Mouse (Mus musculus): ENCODE measurements around the gene Rfx8.

DNA sequence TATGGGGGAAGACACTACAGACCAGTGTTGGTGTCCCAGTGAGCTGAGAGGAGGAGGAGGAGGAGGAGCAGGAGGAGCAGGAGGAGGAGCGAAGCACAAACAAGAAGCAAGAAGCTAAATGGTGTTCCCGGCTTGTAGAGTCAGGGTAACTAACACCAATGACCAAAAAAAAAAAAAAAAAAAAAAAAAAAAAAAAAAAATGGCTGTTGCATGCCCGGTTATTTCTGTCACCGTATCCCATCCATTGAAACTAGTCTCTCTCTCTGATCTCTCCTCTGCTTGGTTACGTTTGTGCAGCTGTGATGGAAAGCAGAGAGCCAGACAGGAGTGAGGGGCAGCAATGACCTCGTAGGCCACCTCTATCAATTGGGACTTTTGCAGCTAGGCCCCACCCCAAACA lies 105.3 kb downstream of the Rfx8 start:
- TF ChIP-seq POLR2A (IDR thresholded peaks at IDR 0.05; ENCODE audit: control insufficient read depth in 1 of 2, insufficient read depth in 1 of 2, low read depth in 1 of 2, low read length in 2 of 2, poor library complexity in 1 of 2) = no peak
- TF ChIP-seq BHLHE40 (IDR thresholded peaks at IDR 0.05; ENCODE audit: borderline replicate concordance, low read depth, low read length) = no peak
- TF ChIP-seq MYB (IDR thresholded peaks at IDR 0.05; ENCODE audit: low read depth, low read length) = no peak
